Comparison of ENCODE assay signal across 8 mouse cellular contexts in the genomic region with DNA sequence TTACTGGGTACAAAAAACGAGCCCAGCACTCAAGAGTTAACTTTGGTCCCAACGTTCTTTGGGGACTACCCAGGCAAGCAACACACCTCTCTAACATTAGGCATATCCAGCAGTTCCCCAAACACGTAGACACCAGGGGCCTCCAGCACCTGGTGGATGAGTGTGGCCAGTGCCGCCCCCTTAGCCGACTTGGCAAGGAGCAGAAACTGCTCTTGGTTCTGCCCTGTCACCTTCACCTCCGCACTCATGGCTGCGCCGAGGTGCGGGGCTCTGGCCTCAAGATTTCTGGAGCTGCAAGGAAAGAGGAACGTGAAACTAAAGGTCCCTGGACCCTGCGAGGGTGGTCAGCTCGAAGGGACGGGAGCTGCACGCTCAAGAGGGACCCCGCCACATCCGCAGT. TPM values are rescaled to one million over a fixed set of nuclear protein-coding genes. Genes with fewer than 3 reads are reported as not detected.
DNase-seq lines count a peak whose midpoint lies in the region; ATAC-seq and TF ChIP-seq lines count a peak whose summit lies in the region.

No protein-coding gene starts in this region.

- DNase-seq in heart, adult 8-10 months (ENCODE audit: low spot score): no peak
- DNase-seq in MEL (ENCODE audit: low read depth, low spot score): no peak
- no peak for DNase-seq in forebrain, postnatal 0 days
- DNase-seq in liver, postnatal 0 days: no peak
- no peak for DNase-seq in Muller cell, postnatal 12 days (ENCODE audit: inconsistent ontology term)
- no peak for DNase-seq in urinary bladder, adult 18-20 months (ENCODE audit: low spot score in 2 of 2)
- no peak for DNase-seq in kidney, adult 8-10 months

- WGBS in heart, embryonic 13.5 days: 32% methylated on average over 16 of the region's 16 CpGs
- WGBS in forebrain, postnatal 0 days: 43% methylated on average over 16 of the region's 16 CpGs
- 20% methylated on average over 16 of the region's 16 CpGs for WGBS in liver, postnatal 0 days (ENCODE audit: insufficient replicate concordance)

- no peaks in the 10 kb centered on the region for H3K27me3 ChIP-seq in heart, embryonic 13.5 days (replicated peaks)
- no peaks in the 10 kb centered on the region for H3K27me3 ChIP-seq in MEL (ENCODE audit: control insufficient read depth in 1 of 2, insufficient read depth in 2 of 2, low read length in 2 of 2)
- H3K27me3 ChIP-seq in forebrain, postnatal 0 days (ENCODE audit: insufficient read depth, low read length): no peaks in the 10 kb centered on the region
- no peaks in the 10 kb centered on the region for H3K27me3 ChIP-seq in liver, postnatal 0 days (ENCODE audit: insufficient read depth, low read length)

- TF ChIP-seq EP300 in MEL (IDR thresholded peaks at IDR 0.05; ENCODE audit: low read depth in 1 of 2, low read length in 2 of 2): no peak
- no peak for TF ChIP-seq EP300 in liver, postnatal 0 days (IDR thresholded peaks at IDR 0.05; ENCODE audit: low read depth)

- H3K9ac ChIP-seq in heart, embryonic 13.5 days: peak overlapping the region; percentile 95
- H3K9ac ChIP-seq in MEL (ENCODE audit: control insufficient read depth, low read depth, low read length, poor library complexity, severe bottlenecking): peak overlapping the region; percentile 99
- H3K9ac ChIP-seq in forebrain, postnatal 0 days: peak overlapping the region; percentile 69
- H3K9ac ChIP-seq in liver, postnatal 0 days (replicated peaks): peak overlapping the region; percentile 76

- H3K79me2 ChIP-seq in MEL (ENCODE audit: control insufficient read depth, insufficient read depth, low read length, poor library complexity): peaks cover 16% of the 10 kb centered on the region

- peak overlapping the region; percentile 93 for H3K27ac ChIP-seq in heart, embryonic 13.5 days (replicated peaks)
- H3K27ac ChIP-seq in MEL (ENCODE audit: control insufficient read depth, low read depth, low read length): peak overlapping the region; percentile 94
- peak overlapping the region; percentile 90; the same call in 1 of the 2 replicates for H3K27ac ChIP-seq in forebrain, postnatal 0 days (ENCODE audit: low read depth, low read length)
- H3K27ac ChIP-seq in liver, postnatal 0 days (ENCODE audit: low read depth): peak overlapping the region; percentile 90

- no peak for TF ChIP-seq RAD21 in MEL (IDR thresholded peaks at IDR 0.05; ENCODE audit: low read depth, low read length)

- 0 out of 2 replicates have a peak, but pooled peaks have one; percentile 3 for ATAC-seq in heart, embryonic 13.5 days (ENCODE audit: extremely low read depth, insufficient number of reproducible peaks, low FRiP score, low TSS enrichment)
- 0 out of 2 replicates have a peak, but pooled peaks have one; percentile 0 for ATAC-seq in forebrain, postnatal 0 days
- ATAC-seq in liver, postnatal 0 days: peak; percentile 7; the same call in 1 of the 2 replicates

- peaks cover 4% of the 10 kb centered on the region; the same call in 1 of the 2 replicates for H3K9me3 ChIP-seq in heart, embryonic 13.5 days
- H3K9me3 ChIP-seq in MEL (replicated peaks; ENCODE audit: insufficient read depth, low read length): no peaks in the 10 kb centered on the region
- H3K9me3 ChIP-seq in forebrain, postnatal 0 days (ENCODE audit: low read length): no peaks in the 10 kb centered on the region
- H3K9me3 ChIP-seq in liver, postnatal 0 days (ENCODE audit: low read length): no peaks in the 10 kb centered on the region

- TF ChIP-seq CTCF in MEL (IDR thresholded peaks at IDR 0.05 in 2 of 3, conservative IDR thresholded peaks at IDR 0.05 in 1 of 3; ENCODE audit: control insufficient read depth in 1 of 3, insufficient read depth in 1 of 3, low read depth in 2 of 3, low read length in 3 of 3, poor library complexity in 1 of 3, severe bottlenecking in 1 of 3): no peak
- TF ChIP-seq CTCF in forebrain, postnatal 0 days (IDR thresholded peaks at IDR 0.05; ENCODE audit: low read depth): no peak
- no peak for TF ChIP-seq CTCF in liver, postnatal 0 days (IDR thresholded peaks at IDR 0.05; ENCODE audit: low read depth)

- peak overlapping the region; percentile 83 for H3K4me3 ChIP-seq in heart, embryonic 13.5 days
- peak overlapping the region; percentile 56 to 92 for H3K4me3 ChIP-seq in MEL (ENCODE audit: control insufficient read depth in 1 of 2, insufficient read depth in 1 of 2, low read depth in 2 of 2, low read length in 2 of 2)
- H3K4me3 ChIP-seq in forebrain, postnatal 0 days (ENCODE audit: low read depth, low read length): peak overlapping the region; percentile 60
- H3K4me3 ChIP-seq in liver, postnatal 0 days (ENCODE audit: low read depth, low read length): peak overlapping the region; percentile 80

- peaks cover 27% of the 10 kb centered on the region for H3K4me1 ChIP-seq in heart, embryonic 13.5 days
- peaks cover 0 to 12% of the 10 kb centered on the region in 2 experiments; a peak in 3 of 4 replicates for H3K4me1 ChIP-seq in MEL (ENCODE audit: control insufficient read depth in 1 of 2, insufficient read depth in 2 of 2, low read length in 2 of 2)
- H3K4me1 ChIP-seq in forebrain, postnatal 0 days (ENCODE audit: insufficient read depth): peaks cover 14% of the 10 kb centered on the region
- H3K4me1 ChIP-seq in liver, postnatal 0 days (ENCODE audit: insufficient read depth): peaks cover 20% of the 10 kb centered on the region

- TF ChIP-seq POLR2A in MEL (IDR thresholded peaks at IDR 0.05; ENCODE audit: control insufficient read depth in 1 of 2, insufficient read depth in 1 of 2, low read depth in 1 of 2, low read length in 2 of 2, poor library complexity in 1 of 2): no peak; a peak in 1 of 4 replicates

- peak overlapping the region; percentile 84 for H3K4me2 ChIP-seq in heart, embryonic 13.5 days
- peak overlapping the region; percentile 93 for H3K4me2 ChIP-seq in forebrain, postnatal 0 days (ENCODE audit: low read depth)
- H3K4me2 ChIP-seq in liver, postnatal 0 days (ENCODE audit: low read depth, low read length): peak overlapping the region; percentile 79

- peaks cover 49% of the 10 kb centered on the region for H3K36me3 ChIP-seq in heart, embryonic 13.5 days
- peaks cover 1 to 18% of the 10 kb centered on the region in 2 experiments; a peak in 2 of 4 replicates for H3K36me3 ChIP-seq in MEL (ENCODE audit: control insufficient read depth in 1 of 2, insufficient read depth in 2 of 2, low read length in 2 of 2)
- H3K36me3 ChIP-seq in forebrain, postnatal 0 days (ENCODE audit: insufficient read depth): peaks cover 28% of the 10 kb centered on the region
- H3K36me3 ChIP-seq in liver, postnatal 0 days (replicated peaks; ENCODE audit: insufficient read depth, low read length): peaks cover 27% of the 10 kb centered on the region

RNA-seq across cellular contexts. Expression of a gene that starts 0.7 kb away (rescaled TPM):
- polyA plus RNA-seq in heart, embryonic 13.5 days (2015; fragmentation: Nextera tagmentation; extraction: Ambion mirVana): 140 and 143 TPM in 2 replicates
- 100 to 1,000 TPM in 2 of 4 experiments, 10 to 100 TPM in 2; 98.1 to 109 (median 103) TPM for total RNA-seq in heart, adult 8-10 months (2022)
- 75.1 and 85.0 TPM in 2 replicates for total RNA-seq in MEL (2012; rRNA removed)
- polyA plus RNA-seq in MEL (2012; ENCODE audit: insufficient read depth in 1 of 2, insufficient read length in 2 of 2, low read depth in 1 of 2, low replicate concordance in 2 of 2, missing spikeins in 1 of 2): 100 to 1,000 TPM in 1 of 2 experiments, not detected in 1; 150 TPM
- 82.4 and 117 TPM in 2 replicates for total RNA-seq in forebrain, postnatal 0 days (2014; rRNA removed)
- polyA plus RNA-seq in forebrain, postnatal 0 days (2015; fragmentation: Nextera tagmentation; extraction: Ambion mirVana): 87.8 and 93.0 TPM in 2 replicates
- polyA plus RNA-seq in liver, postnatal 0 days (2015; fragmentation: Nextera tagmentation; extraction: Ambion mirVana): 61.0 TPM in 2 replicates

RNA-seq across cellular contexts. Expression of a gene that starts 31.9 kb away (rescaled TPM):
- 0.31 and 0.50 TPM in 2 replicates for polyA plus RNA-seq in heart, embryonic 13.5 days (2015; fragmentation: Nextera tagmentation; extraction: Ambion mirVana)
- total RNA-seq in heart, adult 8-10 months (2022): 1 to 10 TPM in 1 of 4 experiments, under 1 TPM in 3; 0.31 to 2.7 (median 0.41) TPM
- 0.19 and 0.33 TPM in 2 replicates for total RNA-seq in MEL (2012; rRNA removed)
- polyA plus RNA-seq in MEL (2012; ENCODE audit: insufficient read depth in 1 of 2, insufficient read length in 2 of 2, low read depth in 1 of 2, low replicate concordance in 2 of 2, missing spikeins in 1 of 2): 1 to 10 TPM in 1 of 2 experiments, not detected in 1; 5.5 TPM
- total RNA-seq in forebrain, postnatal 0 days (2014; rRNA removed): 12.2 and 18.3 TPM in 2 replicates
- polyA plus RNA-seq in forebrain, postnatal 0 days (2015; fragmentation: Nextera tagmentation; extraction: Ambion mirVana): 53.8 and 68.9 TPM in 2 replicates
- 0.07 and 0.15 TPM in 2 replicates for polyA plus RNA-seq in liver, postnatal 0 days (2015; fragmentation: Nextera tagmentation; extraction: Ambion mirVana)

RNA-seq across cellular contexts. Expression of a gene that starts 33.5 kb away (rescaled TPM):
- polyA plus RNA-seq in heart, embryonic 13.5 days (2015; fragmentation: Nextera tagmentation; extraction: Ambion mirVana): 288 and 320 TPM in 2 replicates
- total RNA-seq in heart, adult 8-10 months (2022): 100 to 1,000 TPM; 177 to 202 (median 195) TPM
- 133 and 154 TPM in 2 replicates for total RNA-seq in MEL (2012; rRNA removed)
- polyA plus RNA-seq in MEL (2012; ENCODE audit: insufficient read depth in 1 of 2, insufficient read length in 2 of 2, low read depth in 1 of 2, low replicate concordance in 2 of 2, missing spikeins in 1 of 2): 100 to 1,000 TPM in 1 of 2 experiments, not detected in 1; 340 TPM
- 432 and 471 TPM in 2 replicates for total RNA-seq in forebrain, postnatal 0 days (2014; rRNA removed)
- polyA plus RNA-seq in forebrain, postnatal 0 days (2015; fragmentation: Nextera tagmentation; extraction: Ambion mirVana): 665 and 718 TPM in 2 replicates
- polyA plus RNA-seq in liver, postnatal 0 days (2015; fragmentation: Nextera tagmentation; extraction: Ambion mirVana): 119 and 136 TPM in 2 replicates

RNA-seq across cellular contexts. Expression of a gene that starts 44.3 kb away (rescaled TPM):
- 9.3 and 10.1 TPM in 2 replicates for polyA plus RNA-seq in heart, embryonic 13.5 days (2015; fragmentation: Nextera tagmentation; extraction: Ambion mirVana)
- 10 to 100 TPM; 21.0 to 24.4 (median 23.6) TPM for total RNA-seq in heart, adult 8-10 months (2022)
- 19.2 and 19.5 TPM in 2 replicates for total RNA-seq in MEL (2012; rRNA removed)
- 10 to 100 TPM in 1 of 2 experiments, not detected in 1; 57.4 TPM for polyA plus RNA-seq in MEL (2012; ENCODE audit: insufficient read depth in 1 of 2, insufficient read length in 2 of 2, low read depth in 1 of 2, low replicate concordance in 2 of 2, missing spikeins in 1 of 2)
- total RNA-seq in forebrain, postnatal 0 days (2014; rRNA removed): 24.7 and 34.5 TPM in 2 replicates
- 7.2 and 8.4 TPM in 2 replicates for polyA plus RNA-seq in forebrain, postnatal 0 days (2015; fragmentation: Nextera tagmentation; extraction: Ambion mirVana)
- 3.3 and 3.5 TPM in 2 replicates for polyA plus RNA-seq in liver, postnatal 0 days (2015; fragmentation: Nextera tagmentation; extraction: Ambion mirVana)

RNA-seq across cellular contexts. Expression of a gene that starts 44.7 kb away (rescaled TPM):
- 231 and 233 TPM in 2 replicates for polyA plus RNA-seq in heart, embryonic 13.5 days (2015; fragmentation: Nextera tagmentation; extraction: Ambion mirVana)
- total RNA-seq in heart, adult 8-10 months (2022): 100 to 1,000 TPM; 116 to 160 (median 152) TPM
- 19.8 and 31.8 TPM in 2 replicates for total RNA-seq in MEL (2012; rRNA removed)
- polyA plus RNA-seq in MEL (2012; ENCODE audit: insufficient read depth in 1 of 2, insufficient read length in 2 of 2, low read depth in 1 of 2, low replicate concordance in 2 of 2, missing spikeins in 1 of 2): 100 to 1,000 TPM in 1 of 2 experiments, not detected in 1; 177 TPM
- 722 and 784 TPM in 2 replicates for total RNA-seq in forebrain, postnatal 0 days (2014; rRNA removed)
- 1,090 and 1,099 TPM in 2 replicates for polyA plus RNA-seq in forebrain, postnatal 0 days (2015; fragmentation: Nextera tagmentation; extraction: Ambion mirVana)
- 116 and 145 TPM in 2 replicates for polyA plus RNA-seq in liver, postnatal 0 days (2015; fragmentation: Nextera tagmentation; extraction: Ambion mirVana)
